In the genomic region with DNA sequence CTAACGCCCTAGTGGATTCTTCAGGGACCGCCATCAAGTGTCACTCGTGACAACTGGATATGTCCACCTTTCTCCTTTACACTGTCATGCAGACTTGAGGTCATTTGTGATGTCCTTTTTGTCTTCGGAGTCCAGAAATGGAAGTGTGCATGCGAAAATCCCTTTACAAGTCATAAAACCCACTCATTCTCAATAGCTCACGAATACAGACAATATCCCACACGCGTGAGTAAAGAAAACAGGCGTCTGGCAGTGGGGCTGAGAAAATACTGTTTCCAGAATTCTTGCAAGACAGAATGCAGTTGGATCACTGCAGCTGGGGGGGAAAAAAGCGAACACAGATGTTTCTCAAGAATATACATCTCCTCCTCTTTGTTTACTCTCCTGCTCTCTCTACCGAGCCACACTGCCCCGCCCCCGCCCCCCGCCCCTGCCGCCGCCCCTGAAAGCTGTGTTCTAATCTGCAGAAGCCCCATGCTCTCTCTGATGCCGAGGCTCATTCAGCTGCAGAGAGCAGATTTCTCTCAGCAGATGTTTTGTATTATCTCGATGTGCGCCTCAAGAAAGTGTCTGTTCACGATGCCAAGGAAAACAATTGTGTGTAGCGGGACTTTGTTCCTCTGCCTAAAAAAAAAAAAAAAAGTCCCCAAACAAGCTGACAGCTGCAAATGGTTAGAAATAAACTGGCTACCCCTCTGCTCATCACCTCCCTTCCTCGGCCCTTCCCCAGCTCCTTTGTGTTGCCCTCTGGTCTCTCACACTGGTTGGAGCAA, we compare ENCODE assay signal across 8 mouse cellular contexts.
A peak's percentile ranks its signal among the peaks of the same experiment; 100 is the strongest.
DNase-seq lines count a peak whose midpoint lies in the region; ATAC-seq and TF ChIP-seq lines count a peak whose summit lies in the region.

No protein-coding gene starts in this region.

- peaks cover 13% of the 10 kb centered on the region; the same call in 1 of the 2 replicates for H3K4me1 ChIP-seq in lung, embryonic 14.5 days (ENCODE audit: insufficient read depth)
- peaks cover 30% of the 10 kb centered on the region for H3K4me1 ChIP-seq in forebrain, embryonic 16.5 days (replicated peaks; ENCODE audit: control insufficient read depth, insufficient read depth, low read length)

- peak; percentile 89 for ATAC-seq in lung, embryonic 14.5 days (ENCODE audit: insufficient read depth)
- ATAC-seq in forebrain, embryonic 16.5 days, result peak; percentile 84
- no peak for ATAC-seq in megakaryocyte progenitor cell, adult 5-6 weeks (replicated peaks; ENCODE audit: poor library complexity)

- H3K4me3 ChIP-seq in lung, embryonic 14.5 days (ENCODE audit: low read depth, low read length), result no peak overlapping the region
- peak overlapping the region; percentile 28 for H3K4me3 ChIP-seq in forebrain, embryonic 16.5 days (replicated peaks; ENCODE audit: low read length)

- no peaks in the 10 kb centered on the region for H3K27me3 ChIP-seq in lung, embryonic 14.5 days (ENCODE audit: insufficient read depth, low read length)
- H3K27me3 ChIP-seq in forebrain, embryonic 16.5 days (replicated peaks; ENCODE audit: control insufficient read depth, insufficient read depth, low read length), result no peaks in the 10 kb centered on the region

- H3K4me2 ChIP-seq in lung, embryonic 14.5 days, result peak overlapping the region; percentile 31
- peak overlapping the region; percentile 49 for H3K4me2 ChIP-seq in forebrain, embryonic 16.5 days (ENCODE audit: low read length)

- TF ChIP-seq CTCF in lung, embryonic 14.5 days (IDR thresholded peaks at IDR 0.05; ENCODE audit: low read depth), result no peak

- H3K9me3 ChIP-seq in lung, embryonic 14.5 days (ENCODE audit: low read depth, low read length), result no peaks in the 10 kb centered on the region
- no peaks in the 10 kb centered on the region for H3K9me3 ChIP-seq in forebrain, embryonic 16.5 days (ENCODE audit: control insufficient read depth, low read length)

- DNase-seq in lung, embryonic 14.5 days, result peak; percentile 92
- no peak for DNase-seq in lung, postnatal 36 days
- peak; percentile 54 for DNase-seq in kidney, postnatal 14 days
- DNase-seq in retina, postnatal 1 day, result peak; percentile 74
- no peak for DNase-seq in cerebellum, postnatal 25 days
- no peak for DNase-seq in adrenal gland, adult 2 months

- whole genome bisulfite sequencing in lung, embryonic 14.5 days, result 20% methylated on average over 22 of the region's 22 CpGs
- 23% methylated on average over 22 of the region's 22 CpGs for WGBS in forebrain, embryonic 16.5 days

- no peak overlapping the region for H3K9ac ChIP-seq in lung, embryonic 14.5 days
- peak overlapping the region; percentile 1 for H3K9ac ChIP-seq in forebrain, embryonic 16.5 days (replicated peaks; ENCODE audit: low read depth, low read length)

- H3K27ac ChIP-seq in lung, embryonic 14.5 days (ENCODE audit: low read depth), result peak overlapping the region; percentile 86
- peak overlapping the region; percentile 84 for H3K27ac ChIP-seq in forebrain, embryonic 16.5 days (ENCODE audit: low read length)

- H3K36me3 ChIP-seq in lung, embryonic 14.5 days (ENCODE audit: insufficient read depth), result no peaks in the 10 kb centered on the region
- no peaks in the 10 kb centered on the region for H3K36me3 ChIP-seq in forebrain, embryonic 16.5 days (ENCODE audit: control insufficient read depth, insufficient read depth)

Comparison
In these comparisons a context has a peak if more than half of its experiments do, and no peak if none do; other contexts are left out.
1. DNase-seq: peak in lung, embryonic 14.5 days (single experiment), kidney, postnatal 14 days (single experiment) and retina, postnatal 1 day (single experiment); none in lung, postnatal 36 days (single experiment), cerebellum, postnatal 25 days (0 of 2) and adrenal gland, adult 2 months (single experiment).